Mouse (Mus musculus) T-helper 1 cell (primary cell): ENCODE data around the gene Galnt9.

Experiments
- in situ Hi-C: fragments of 300-600 bp; cut with MboI, MseI; formaldehyde crosslinking; loops from one replicate; pipeline ENCODE4 v1.15.1; 2025; ENCODE audit warnings: high pct_unique_total_duplicates

The Galnt9 gene

GRCm38 (mm10) chr5:110587467-110587866 lies 43.3 kb downstream of the Galnt9 start:
- in situ Hi-C loops: no loop called here

- in situ Hi-C loops: no loop called here
Observed at GRCm38 (mm10) chr5:110589833-110590232, 45.7 kb downstream of the Galnt9 start.

- in situ Hi-C loops: no loop called here
Observed at GRCm38 (mm10) chr5:110594465-110594864, 50.3 kb downstream of the Galnt9 start.

DNA sequence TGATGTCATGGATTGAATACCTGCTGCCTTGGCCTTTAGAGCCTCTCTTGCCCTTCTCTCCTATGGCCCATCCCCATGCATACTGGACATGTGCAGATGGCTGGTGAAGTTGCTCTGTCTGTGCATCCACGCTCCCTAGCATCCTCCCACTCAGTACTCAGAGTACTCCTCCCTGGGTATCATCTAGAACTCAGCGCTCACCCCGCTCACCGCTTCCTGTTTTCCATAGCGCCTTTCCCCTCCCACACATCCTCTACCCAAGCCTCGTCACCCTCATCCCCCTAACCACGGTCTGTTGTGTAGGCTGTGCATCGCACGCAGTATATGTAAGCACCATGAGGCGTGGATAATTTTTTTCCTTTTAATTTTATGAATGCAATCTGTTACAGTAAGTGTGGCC lies 51.2 kb downstream of the Galnt9 start:
- in situ Hi-C loops: no loop called here

- in situ Hi-C loops: no loop called here
Observed at GRCm38 (mm10) chr5:110596086-110596780, 52.1 kb downstream of the Galnt9 start.

DNA sequence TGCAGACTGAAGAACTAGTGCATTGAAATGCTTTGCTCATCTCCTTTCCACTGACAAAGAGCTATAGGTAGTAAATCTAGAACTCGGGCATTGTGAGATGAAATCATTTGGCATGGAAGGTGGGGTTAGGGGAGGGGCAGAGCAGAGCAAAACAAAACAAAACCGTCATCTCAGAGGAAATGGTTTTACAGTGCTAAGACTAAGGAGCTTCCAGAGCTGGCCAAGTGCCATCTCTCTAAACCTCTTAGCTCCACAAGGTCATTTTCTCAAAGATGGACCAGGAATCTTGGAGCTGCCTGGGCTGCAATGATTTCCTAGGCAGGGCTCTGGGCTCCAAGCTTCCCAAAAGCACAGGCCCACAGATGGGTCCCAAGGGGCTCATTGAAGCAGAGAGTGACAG lies 53.3 kb downstream of the Galnt9 start:
- in situ Hi-C loops: no loop called here

DNA sequence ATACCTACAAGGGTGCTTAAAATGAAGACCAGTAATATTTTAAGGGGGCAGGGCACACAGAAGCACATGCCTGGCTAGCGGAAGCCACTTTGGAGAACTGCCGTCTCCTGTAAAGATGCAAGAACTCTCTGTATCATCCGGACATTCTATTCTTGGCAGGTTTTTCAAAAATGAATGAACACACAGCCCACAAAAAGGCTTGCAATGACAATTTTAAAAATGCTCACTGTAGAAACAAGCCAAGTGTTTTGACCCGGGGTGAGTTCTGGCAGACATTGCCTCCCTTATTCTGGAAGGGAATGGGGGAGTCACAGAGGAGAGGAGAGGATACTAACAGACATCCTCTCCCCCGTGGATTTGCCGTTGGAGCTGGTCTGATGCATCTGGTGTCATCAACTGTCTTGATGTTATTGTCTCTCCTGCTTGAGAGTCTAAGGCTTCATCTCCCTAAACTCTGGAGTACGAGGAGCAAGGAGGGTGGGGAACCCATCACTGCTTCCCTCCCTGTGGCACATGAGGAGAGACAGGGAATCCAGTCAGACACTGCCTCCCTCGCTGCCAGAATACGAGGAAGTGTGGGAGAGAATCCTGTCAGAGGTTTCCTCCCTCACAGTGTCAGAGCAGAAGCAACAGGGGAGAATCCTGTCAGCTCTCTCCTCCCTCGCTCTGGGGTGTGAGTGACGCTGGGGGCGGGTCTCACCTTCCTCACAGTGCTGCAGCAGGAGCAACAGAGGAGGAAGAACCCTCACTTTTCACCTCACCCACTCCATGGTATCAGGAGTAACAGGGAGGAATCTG lies 54.3 kb downstream of the Galnt9 start:
- in situ Hi-C loops: no loop called here

DNA sequence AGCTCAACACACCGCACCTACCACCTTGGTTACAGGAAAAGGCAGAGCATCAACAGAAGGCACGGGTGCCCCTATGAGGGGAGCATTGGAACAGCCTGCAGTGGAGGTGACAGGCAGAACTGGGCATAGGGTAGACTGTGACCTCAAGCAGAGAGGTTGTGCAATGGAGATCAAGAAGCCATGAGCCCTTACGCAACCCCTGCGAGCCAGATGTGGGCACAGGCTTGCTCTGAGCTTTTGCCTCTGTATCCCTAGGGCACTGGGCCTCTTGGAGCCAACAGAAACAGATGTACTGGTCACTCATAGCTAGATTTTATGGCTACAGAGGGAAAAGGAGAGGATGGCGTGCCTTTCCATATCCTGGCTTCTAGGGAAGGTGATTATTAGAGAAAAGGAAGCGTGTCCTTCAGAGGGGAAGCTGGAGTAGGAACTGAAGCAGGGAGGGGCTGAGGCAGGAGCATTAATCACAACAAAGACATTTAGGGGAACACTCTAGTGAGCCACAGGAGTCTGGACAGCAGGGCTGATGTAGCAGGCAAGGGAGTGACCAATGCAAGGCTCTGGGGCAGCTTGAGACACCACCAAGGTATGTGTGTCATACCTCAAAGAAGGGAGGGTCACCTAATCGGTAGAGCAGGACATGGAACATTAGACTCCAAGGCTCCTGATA lies 59.0 kb downstream of the Galnt9 start:
- in situ Hi-C loops: no loop called here

DNA sequence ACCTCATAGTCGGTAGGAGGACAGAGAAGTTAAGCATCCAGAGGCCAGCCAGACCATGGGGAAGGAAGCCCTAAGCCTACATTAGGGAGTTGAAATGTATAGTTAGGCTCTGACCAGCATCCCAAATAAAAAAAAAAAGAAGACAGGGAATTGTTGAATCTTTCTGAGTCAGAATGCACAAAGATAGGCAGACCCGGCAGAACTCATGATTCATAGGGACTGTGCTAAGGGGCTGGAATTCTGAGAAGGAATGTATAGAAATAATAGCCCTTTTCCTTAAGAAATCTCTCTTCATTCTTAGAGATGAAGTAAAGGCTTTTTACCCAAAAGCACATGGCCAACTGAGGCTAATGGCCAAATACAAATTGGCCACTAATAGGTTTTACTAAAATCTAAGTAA lies 60.2 kb downstream of the Galnt9 start:
- in situ Hi-C loops: no loop called here

DNA sequence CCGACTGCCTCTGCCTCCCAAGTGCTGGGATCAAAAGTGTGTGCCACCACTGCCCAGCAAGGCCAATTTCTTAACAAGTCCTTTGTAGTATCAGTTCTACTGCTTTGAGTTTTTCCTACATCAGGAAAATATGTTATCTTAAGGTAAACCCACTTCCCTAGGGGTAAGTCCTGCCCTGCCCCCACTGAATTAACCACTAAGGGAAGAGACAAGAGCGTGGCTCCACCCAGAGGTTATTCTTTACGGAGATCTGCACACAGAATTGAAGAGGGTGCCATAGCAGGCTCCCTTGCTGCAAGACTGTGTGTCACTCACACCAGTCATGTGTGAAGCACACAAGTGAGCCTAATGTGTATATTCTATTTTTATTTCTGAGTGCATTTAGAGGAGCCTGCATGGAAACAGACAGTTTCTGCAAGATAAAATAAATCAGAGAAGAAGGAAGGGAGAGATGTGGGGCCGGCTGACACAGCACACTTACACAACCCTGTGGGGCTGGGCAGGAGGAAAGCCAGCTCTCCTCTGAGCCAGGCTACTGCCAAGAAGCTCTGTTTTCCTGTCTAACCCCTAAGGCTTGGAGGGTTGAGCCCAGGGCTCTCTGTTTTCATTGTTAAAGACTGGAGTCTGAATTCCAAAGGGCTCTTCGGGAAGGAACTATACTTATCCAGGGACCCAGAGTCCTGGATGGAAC lies 61.5 kb downstream of the Galnt9 start:
- in situ Hi-C loops: no loop called here

DNA sequence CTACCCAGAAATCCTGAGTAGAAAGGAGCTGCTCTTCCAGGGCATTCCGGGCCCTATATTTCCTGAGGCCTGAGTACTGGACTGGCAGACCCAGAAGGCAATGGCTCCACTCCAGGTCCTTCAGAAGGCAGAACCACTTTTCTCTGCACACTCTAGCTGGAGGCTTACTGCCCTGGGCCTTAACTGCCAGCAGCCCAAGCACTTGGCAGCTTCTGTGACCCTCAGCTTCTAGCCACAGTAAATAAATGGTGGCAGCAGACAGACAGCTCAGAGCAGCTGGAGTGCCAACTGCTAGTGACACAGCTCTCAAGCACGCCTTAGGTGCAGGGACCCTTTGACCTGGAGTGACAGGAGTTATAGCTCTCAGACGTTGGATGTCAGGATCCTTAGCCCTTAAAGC lies 63.6 kb downstream of the Galnt9 start:
- in situ Hi-C loops: no loop called here

DNA sequence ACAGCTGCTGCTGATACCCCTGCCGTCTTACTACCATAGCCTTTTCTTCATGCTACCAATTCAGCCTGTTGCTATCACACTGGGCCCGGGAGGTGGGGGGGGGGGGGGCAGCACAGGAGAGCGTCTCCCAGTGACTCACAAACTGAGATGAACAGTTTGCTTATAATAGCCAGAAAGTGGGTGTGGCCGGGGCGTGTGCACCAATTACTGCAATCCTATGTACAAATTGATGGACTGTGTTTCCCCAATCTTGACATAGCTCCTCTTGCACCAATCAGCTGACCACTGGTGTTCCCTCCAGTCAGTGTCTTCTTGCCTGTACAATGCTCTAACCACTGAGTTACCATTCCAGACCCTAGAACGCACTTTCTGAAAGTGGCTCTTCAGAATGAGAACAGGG lies 64.2 kb downstream of the Galnt9 start:
- in situ Hi-C loops: no loop called here

DNA sequence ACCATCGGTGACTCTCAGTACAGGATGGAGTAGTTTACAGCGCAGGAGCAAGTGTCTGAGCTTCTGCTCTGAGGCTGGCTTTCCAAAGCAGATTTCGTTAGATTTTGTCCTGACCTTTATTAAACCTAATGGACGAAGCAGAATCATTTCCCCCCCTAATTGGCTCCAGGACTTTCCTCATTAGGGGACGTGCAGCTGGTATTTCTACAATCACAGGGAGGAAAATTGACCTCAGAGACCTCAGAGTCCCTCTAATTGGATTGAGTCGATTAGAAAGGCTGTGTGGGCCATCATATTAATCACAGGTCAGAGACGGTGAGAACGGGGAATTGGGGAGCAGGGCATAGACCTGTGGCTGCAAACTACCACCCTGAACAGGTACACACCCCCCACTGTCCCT lies 64.8 kb downstream of the Galnt9 start:
- in situ Hi-C loops: no loop called here

- in situ Hi-C loops: no loop called here
Observed at GRCm38 (mm10) chr5:110609425-110609824, 65.3 kb downstream of the Galnt9 start.

GRCm38 (mm10) chr5:110609868-110610267 lies 65.7 kb downstream of the Galnt9 start:
- in situ Hi-C loops: no loop called here

DNA sequence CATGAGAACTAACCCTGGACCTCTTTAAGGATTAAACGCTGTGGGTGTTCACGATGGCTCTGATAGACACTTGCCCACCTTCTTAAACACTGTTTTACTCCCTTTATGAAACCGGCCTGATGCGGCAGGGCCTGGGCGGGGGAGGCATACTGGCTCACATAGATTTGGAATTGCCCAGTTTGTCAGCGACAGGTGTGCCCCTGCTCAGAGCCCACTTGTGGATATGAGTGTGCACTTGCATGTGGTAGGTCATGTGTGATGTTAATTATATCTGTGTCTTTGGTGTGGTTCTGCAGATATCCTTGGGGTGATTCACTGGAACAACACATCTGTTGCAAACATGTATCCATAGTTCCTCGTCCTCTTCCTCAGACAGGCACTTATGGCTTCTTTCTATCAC lies 66.3 kb downstream of the Galnt9 start:
- in situ Hi-C loops: no loop called here

DNA sequence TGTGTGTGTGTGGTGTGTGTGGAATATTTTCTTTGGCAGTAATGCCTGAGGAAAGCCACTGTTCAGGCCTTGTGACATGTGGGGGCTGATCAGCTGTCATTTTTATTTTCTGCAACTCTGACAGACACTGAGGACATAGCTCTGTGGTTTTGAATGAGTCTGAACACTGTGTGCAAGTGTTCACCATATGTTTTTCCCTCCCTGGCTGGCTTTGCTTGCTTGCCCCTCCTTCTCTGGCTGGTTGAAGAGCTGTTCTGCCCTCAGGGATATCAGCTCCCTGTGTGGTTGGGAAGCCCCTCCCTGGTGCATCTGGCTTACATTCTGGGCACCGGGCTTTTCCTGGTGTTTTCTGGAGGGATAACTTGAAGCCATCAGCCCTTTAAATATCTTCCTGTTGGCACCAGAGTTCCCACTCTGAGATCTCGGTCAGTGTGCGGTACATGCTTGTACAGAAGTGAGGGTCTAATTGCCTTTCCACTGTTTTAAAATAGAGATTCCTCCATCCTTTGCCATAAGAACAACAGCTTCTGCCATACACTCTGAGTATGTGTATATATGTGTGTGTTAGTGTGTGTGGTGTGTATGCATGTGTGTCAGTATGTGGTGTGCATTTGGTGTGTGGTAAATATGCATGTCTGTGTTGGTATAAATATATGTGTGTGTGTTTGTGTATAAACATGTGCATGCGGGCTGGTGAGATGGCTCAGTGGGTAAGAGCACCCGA lies 67.4 kb downstream of the Galnt9 start:
- in situ Hi-C loops: no loop called here

- in situ Hi-C loops: no loop called here
Observed at GRCm38 (mm10) chr5:110619226-110619625, 75.1 kb downstream of the Galnt9 start.

DNA sequence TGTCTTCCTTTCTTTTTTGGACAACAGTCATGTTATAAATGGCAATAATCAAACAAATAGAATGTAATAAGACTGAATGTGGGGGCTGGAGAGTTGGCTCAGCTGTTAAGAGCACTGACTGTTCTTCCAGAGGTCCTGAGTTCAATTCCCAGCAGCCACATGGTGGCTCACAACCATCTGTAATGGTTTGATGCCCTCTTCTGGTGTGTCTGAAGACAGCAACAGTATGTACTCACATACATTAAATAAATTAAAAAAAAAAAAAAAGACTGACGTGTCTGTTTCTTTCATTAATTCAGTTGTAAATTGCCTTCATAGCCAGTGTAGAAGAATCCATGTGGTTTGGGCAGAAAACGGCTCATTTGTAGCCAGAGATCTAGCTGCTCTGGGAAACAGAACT lies 80.2 kb downstream of the Galnt9 start:
- in situ Hi-C loops: no loop called here

DNA sequence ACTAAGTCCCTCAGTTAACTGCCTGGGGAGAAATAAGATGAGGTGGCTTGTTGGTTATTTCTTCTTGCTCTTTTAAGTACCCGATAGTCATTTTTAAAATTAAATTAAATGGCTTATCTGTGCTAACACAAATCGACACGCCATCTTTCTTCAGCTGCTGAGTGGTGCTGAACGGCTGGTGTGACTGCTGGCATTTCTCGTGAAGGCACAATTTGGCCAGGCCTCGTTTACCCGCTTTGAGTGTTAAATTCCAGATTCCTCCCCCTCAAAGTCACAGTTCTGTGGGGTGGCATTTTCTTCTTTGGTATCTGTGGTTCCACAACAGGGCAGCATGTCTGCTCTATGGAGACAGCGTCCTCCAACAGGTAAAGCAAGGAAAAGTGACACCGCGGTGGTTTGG lies 83.2 kb downstream of the Galnt9 start:
- in situ Hi-C loops: loop anchor here (5.0 kb wide), 1 partner anchor 125 kb away; no protein-coding TSS in a partner anchor

GRCm38 (mm10) chr5:110628156-110628555 lies 84.0 kb downstream of the Galnt9 start:
- in situ Hi-C loops: loop anchor here (5.0 kb wide), 1 partner anchor 126 kb away; no protein-coding TSS in a partner anchor
